Mouse (Mus musculus) neural tube, embryonic 13.5 days (tissue): Measurements from ENCODE around the gene Tmem201. TPM values are rescaled to one million over a fixed set of nuclear protein-coding genes. Genes with fewer than 3 reads are reported as not detected.

Source experiments
- ATAC-seq: fragments of 200-750 bp; cut with Nextera tagmentation; 2 replicates; pipeline ENCODE4 v1.8.0; 2017; ENCODE audit warnings: low read depth, mild to moderate bottlenecking, moderate TSS enrichment, moderate library complexity
- H3K27ac ChIP-seq: fragments of 300-500 bp; sonication (generic); replicated peaks from 2 replicates; pipeline ENCODE4 v1.5.1; 2015; ENCODE audit warnings: moderate library complexity, mild to moderate bottlenecking, inconsistent platforms
- H3K27me3 ChIP-seq: fragments of 300-500 bp; sonication (generic); 2 replicates; pipeline ENCODE4 v1.6.1; 2015; ENCODE audit warnings: mild to moderate bottlenecking, inconsistent platforms
- H3K36me3 ChIP-seq: fragments of 300-500 bp; sonication (generic); 2 replicates; pipeline ENCODE4 v1.6.1; 2015; ENCODE audit warnings: mild to moderate bottlenecking, inconsistent platforms
- H3K4me1 ChIP-seq: fragments of 300-500 bp; sonication (generic); replicated peaks from 2 replicates; pipeline ENCODE4 v1.6.1; 2015; ENCODE audit warnings: inconsistent platforms
- H3K4me2 ChIP-seq: fragments of 300-500 bp; sonication (generic); 2 replicates; pipeline ENCODE4 v1.6.1; 2015; ENCODE audit warnings: inconsistent platforms, mild to moderate bottlenecking, moderate library complexity
- H3K4me3 ChIP-seq: fragments of 300-500 bp; sonication (generic); 2 replicates; pipeline ENCODE4 v1.5.1; 2015; ENCODE audit warnings: mild to moderate bottlenecking, inconsistent platforms
- H3K9ac ChIP-seq: fragments of 300-500 bp; sonication (generic); 2 replicates; pipeline ENCODE4 v1.6.1; 2015; ENCODE audit warnings: moderate library complexity, mild to moderate bottlenecking, inconsistent platforms
- H3K9me3 ChIP-seq: fragments of 300-500 bp; sonication (generic); 2 replicates; pipeline ENCODE4 v1.6.1; 2016; ENCODE audit warnings: inconsistent platforms
- WGBS: fragments of 180-500 bp; shearing (Covaris S2); methylation state at CpG from one replicate; pipeline ENCODE4 v1.1.7; 2015; 5-methylcytosine and 5-hydroxymethylcytosine counted together
- polyA plus RNA-seq: library from polyadenylated mRNA; unstranded; fragments of >200 nt; fragmentation: Nextera tagmentation; extraction: Ambion mirVana; gene quantifications from 2 replicates; pipeline ENCODE4 v1.2.1, GENCODE M21; 2015

Gene Tmem201
- polyA plus RNA-seq, 1 experiment from 2014 or later, result 41.4 TPM

DNA sequence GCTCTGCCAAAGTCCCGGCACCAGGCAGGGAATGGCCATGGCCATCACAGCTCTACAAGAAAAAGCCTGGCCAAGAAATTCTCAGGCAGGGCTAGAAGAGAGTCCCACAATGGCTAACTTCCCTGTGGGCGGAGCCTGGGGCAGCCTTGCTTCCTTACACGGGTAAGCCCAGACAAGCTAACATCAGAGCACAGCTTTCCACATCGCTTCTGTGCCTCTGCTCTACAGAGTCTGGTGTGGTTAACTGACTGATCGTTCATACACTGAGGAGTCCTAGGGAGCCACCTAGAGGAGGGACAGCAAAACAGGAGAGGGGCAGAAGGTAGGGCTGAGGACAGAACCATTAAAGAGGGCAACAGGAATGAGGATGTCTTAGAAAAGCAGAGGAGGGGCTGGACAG lies 27.3 kb downstream of the Tmem201 start:
- no peak overlapping the region for H3K4me3 ChIP-seq
- peaks cover 9% of the 10 kb centered on the region for H3K36me3 ChIP-seq
- no peak overlapping the region for H3K9ac ChIP-seq
- no peak overlapping the region for H3K4me2 ChIP-seq
- no peak overlapping the region for H3K27ac ChIP-seq
- peak; percentile 61 for ATAC-seq
- WGBS, result 21% methylated on average over 5 of the region's 5 CpGs
- H3K27me3 ChIP-seq, result no peaks in the 10 kb centered on the region
- no peaks in the 10 kb centered on the region for H3K9me3 ChIP-seq
- H3K4me1 ChIP-seq, result peaks cover 6% of the 10 kb centered on the region; the same call in 1 of the 2 replicates

DNA sequence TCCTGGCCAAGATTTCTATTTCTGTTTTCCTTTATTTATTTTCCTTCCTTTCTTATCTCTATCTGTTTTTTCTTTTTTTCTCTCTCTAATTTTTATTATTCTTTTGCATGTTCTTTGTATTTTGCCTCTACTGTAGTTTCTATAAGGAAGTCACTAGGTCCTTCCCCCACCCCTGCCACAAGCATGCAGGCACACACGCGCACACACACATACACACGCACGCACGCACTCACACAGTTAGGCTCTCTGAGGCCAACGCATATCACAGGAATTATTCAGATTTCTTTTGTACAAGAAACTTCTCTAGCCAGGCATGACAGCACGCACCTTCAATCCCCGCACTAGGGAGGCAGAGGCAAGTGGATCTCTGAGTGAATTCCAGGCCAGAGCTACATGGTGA lies 31.9 kb downstream of the Tmem201 start:
- 90% methylated on average over 8 of the region's 8 CpGs for WGBS
- no peak overlapping the region for H3K27ac ChIP-seq
- H3K4me2 ChIP-seq, result no peak overlapping the region
- H3K4me3 ChIP-seq, result no peak overlapping the region
- ATAC-seq, result no peak
- no peaks in the 10 kb centered on the region for H3K36me3 ChIP-seq
- H3K4me1 ChIP-seq, result no peaks in the 10 kb centered on the region
- H3K9me3 ChIP-seq, result no peaks in the 10 kb centered on the region
- H3K27me3 ChIP-seq, result no peaks in the 10 kb centered on the region
- no peak overlapping the region for H3K9ac ChIP-seq

DNA sequence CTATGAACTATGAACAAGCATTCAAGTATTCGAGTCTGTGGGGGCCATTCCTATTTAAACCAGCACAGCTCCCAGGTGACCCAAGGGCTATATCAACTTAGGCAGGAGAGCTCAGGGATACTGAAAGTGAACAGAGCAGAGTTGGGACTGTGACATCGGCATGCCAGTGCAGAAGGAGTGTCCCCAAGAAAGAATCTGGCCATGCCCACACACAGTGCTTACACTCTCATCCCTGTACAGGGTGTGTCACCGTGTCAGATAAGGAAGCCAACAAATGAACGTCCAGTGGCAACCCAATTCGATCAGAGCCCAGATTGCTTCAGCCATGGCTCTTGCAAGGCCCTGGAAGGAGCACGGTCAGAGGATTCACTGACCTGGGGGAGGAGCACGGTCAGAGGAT lies 32.5 kb downstream of the Tmem201 start:
- Histone ChIP-seq H3K27me3 (peaks cover 3% of the 10 kb centered on the region; the same call in 1 of the 2 replicates), H3K9me3 (no peaks in the 10 kb centered on the region), H3K4me1 (no peaks in the 10 kb centered on the region), H3K27ac (no peak overlapping the region), H3K36me3 (no peaks in the 10 kb centered on the region), H3K4me3 (no peak overlapping the region), H3K9ac (no peak overlapping the region), H3K4me2 (no peak overlapping the region)
- WGBS, result 74% methylated on average over 7 of the region's 7 CpGs
- no peak for ATAC-seq

DNA sequence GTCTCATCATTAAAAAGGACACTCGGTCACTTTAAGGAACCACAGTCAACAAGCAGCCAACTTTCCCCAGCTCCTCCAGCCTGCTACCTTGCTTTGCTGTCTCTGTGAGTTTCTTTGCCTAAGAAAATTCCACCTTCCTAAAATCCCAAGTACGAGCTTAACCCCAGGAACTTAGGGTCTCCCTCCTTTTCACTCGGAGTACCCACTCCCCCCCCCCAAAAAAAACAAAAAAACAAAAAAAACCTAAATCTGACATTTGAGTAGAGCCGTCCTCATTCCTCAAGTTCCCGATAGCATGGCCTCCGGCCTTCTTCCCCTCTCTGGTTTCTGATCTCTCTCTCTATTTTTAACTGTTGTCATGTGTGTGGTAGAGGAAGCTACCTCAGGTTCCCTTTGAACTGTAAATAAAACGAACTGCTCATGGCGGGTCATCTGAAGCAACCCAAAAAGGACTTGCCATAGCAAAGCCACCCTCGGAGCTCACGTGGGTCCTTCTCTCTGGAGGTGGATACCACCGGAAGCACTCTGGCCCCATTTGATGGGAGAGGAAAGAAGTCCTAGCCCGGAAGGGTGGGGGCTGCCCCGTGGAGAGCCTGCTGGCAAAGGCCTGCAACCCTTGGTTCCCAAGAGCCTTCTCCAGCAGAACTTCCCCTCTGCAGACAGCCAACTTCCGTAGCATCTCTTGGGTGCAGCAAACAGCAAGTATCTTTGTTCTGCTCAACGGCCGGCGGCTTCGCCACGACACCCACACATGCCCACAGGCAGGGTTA lies 35.4 kb downstream of the Tmem201 start, which contains the start of gene Pik3cd:
Gene Pik3cd, minus strand, starts transcription at position 362 of the 770 bp plus-strand sequence.
- WGBS, result 76% methylated on average over 19 of the region's 19 CpGs
- Histone ChIP-seq H3K27ac (no peak within 1 kb of the TSS), H3K9me3 (no peaks in the 10 kb centered on the region), H3K36me3 (no peaks in the 10 kb centered on the region), H3K4me3 (no peak within 1 kb of the TSS), H3K4me1 (peaks cover 9% of the 10 kb centered on the region), H3K9ac (no peak within 1 kb of the TSS), H3K4me2 (no peak within 1 kb of the TSS), H3K27me3 (peaks cover 25% of the 10 kb centered on the region; the same call in 1 of the 2 replicates)
- ATAC-seq, result no peak

DNA sequence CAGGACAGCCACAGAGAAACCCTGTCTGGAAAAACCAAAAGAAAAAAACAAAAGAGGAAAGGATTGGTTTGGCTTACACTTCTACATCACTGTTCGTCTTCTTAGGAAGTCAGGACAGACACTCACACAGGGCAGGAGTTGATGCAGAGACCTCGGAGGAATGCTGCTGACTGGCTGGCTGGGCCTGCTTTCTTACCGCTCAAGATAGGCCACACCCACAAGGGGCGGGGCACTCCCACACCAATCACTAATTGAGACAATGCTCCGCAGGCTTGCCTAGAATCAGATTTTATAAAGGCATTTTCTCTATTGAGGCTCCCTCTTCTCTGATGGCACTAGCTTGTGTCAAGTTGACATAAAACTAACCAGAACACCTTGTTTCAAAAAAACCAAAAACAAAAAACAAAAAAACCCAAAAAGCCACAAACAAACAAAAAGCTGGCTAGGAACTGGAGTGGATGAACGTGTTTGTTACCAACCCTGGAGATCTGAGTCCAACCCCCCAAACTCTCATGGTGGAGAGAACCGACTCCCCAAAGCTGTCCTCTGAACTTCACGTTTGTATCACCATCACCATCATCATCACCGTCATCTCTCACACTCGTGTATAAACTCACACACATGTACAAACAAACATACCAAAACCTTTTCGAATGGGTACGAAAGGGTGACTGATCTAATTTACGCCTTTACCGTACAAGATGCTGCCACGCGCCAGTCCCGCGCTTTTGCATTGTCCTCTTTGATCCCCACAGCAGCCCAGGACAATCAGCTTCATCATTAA lies 36.2 kb downstream of the Tmem201 start:
- no peak overlapping the region for H3K4me3 ChIP-seq
- peaks cover 28% of the 10 kb centered on the region; the same call in 1 of the 2 replicates for H3K27me3 ChIP-seq
- 53% methylated on average over 18 of the region's 18 CpGs for WGBS
- ATAC-seq, result no peak
- H3K4me2 ChIP-seq, result no peak overlapping the region
- H3K9me3 ChIP-seq, result no peaks in the 10 kb centered on the region
- no peak overlapping the region for H3K27ac ChIP-seq
- no peaks in the 10 kb centered on the region for H3K36me3 ChIP-seq
- H3K4me1 ChIP-seq, result peaks cover 11% of the 10 kb centered on the region
- H3K9ac ChIP-seq, result no peak overlapping the region

DNA sequence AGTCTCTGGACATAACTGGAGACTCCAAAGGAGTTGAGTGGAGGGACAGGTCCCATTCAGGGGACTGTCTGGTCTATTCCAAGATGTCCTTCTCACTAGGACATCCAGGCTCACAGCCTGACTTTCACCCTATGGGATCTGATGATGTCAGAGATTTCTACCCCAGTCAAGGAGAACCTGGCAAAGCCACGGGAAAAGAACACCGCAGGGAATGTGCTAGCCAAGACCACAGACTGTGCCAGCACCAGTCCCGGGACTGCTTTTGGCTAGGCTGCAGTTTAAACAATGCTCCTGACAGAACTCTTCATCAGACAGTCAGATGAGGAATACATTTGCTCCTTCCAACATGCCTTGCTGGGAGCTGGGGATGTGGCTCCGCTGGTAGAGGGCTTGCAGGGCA lies 37.9 kb downstream of the Tmem201 start:
- Histone ChIP-seq H3K9me3 (no peaks in the 10 kb centered on the region), H3K4me2 (no peak overlapping the region), H3K36me3 (no peaks in the 10 kb centered on the region), H3K9ac (no peak overlapping the region), H3K4me3 (no peak overlapping the region), H3K27me3 (peaks cover 33% of the 10 kb centered on the region; the same call in 1 of the 2 replicates), H3K27ac (no peak overlapping the region), H3K4me1 (peaks cover 19% of the 10 kb centered on the region)
- WGBS, result 73% methylated on average over 4 of the region's 4 CpGs
- no peak for ATAC-seq

DNA sequence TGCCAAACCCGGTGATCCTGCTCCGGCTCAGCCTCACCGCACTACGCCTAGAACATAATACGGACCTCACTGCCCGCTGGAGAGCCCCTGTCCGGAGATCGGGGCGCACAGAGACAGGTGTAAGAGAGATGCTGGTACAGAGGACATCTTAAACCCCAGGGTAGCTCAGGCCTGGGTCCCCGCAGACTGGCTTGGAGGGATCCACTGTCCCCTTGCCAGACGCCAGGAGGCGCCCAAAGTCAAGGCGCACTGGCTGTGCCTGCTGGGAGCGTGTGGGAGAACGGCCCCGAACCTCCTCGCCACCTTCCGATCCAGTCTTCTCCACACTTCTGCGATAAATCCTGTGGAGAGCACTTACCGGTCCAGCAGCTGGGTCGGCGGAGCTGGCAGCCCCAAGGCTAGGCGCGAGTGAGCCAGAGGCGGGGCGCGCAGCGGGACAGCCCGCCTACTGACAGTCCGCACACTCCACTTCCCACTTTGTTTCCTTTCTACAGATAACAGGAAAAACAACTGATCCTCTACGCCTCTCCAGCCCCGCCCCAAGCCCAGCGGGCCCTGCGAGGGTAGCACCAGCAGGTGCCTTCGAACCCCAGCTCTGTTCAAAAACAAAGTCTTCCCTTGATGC lies 39.5 kb downstream of the Tmem201 start:
- no peaks in the 10 kb centered on the region for H3K9me3 ChIP-seq
- peak overlapping the region; percentile 66 for H3K9ac ChIP-seq
- peak overlapping the region; percentile 71 for H3K4me2 ChIP-seq
- under 1% methylated on average over 35 of the region's 35 CpGs for WGBS
- peaks cover 33% of the 10 kb centered on the region; the same call in 1 of the 2 replicates for H3K27me3 ChIP-seq
- no peaks in the 10 kb centered on the region for H3K36me3 ChIP-seq
- peaks cover 19% of the 10 kb centered on the region for H3K4me1 ChIP-seq
- no peak overlapping the region for H3K27ac ChIP-seq
- peak; percentile 85 for ATAC-seq
- H3K4me3 ChIP-seq, result peak overlapping the region; percentile 42

DNA sequence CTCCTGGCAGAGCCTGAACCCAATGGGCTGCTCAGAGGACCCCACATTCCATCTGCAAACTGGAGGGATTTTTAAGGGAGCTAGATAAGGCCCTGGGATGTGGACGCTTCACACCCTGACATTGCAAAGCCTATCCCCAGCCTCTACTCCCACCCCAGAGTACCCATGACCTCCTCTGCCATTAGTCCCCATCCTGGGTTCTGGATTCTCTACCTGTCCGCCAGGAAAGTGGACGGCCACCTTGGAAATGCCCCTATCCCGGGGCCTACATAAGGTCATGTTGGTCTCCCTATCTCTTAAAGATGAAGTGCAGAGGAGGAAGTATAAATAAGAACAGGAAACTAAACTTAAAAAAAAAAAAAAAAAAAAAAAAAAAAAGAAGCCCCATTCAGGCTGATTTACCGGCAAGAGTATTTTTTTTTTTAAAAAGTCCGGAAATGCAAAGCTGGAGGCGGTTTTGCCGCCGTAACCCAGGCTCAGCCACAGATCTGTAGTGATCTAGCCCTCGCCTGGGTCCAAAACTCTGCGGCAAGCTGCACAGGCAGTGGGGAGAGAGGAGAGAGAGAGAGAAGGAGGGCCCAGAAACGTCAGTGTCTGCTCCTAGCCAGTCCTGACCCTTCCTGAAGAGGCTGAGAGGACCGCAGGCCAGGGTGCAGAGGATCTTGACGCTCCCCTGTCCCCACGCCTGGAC lies 40.2 kb downstream of the Tmem201 start:
- H3K9ac ChIP-seq, result peak overlapping the region; percentile 66
- no peaks in the 10 kb centered on the region for H3K36me3 ChIP-seq
- WGBS, result 28% methylated on average over 15 of the region's 15 CpGs
- no peak overlapping the region for H3K27ac ChIP-seq
- no peaks in the 10 kb centered on the region for H3K9me3 ChIP-seq
- peaks cover 33% of the 10 kb centered on the region; the same call in 1 of the 2 replicates for H3K27me3 ChIP-seq
- ATAC-seq, result peak; percentile 29; the same call in 1 of the 2 replicates
- peaks cover 19% of the 10 kb centered on the region for H3K4me1 ChIP-seq
- peak overlapping the region; percentile 42 for H3K4me3 ChIP-seq
- H3K4me2 ChIP-seq, result peak overlapping the region; percentile 71

DNA sequence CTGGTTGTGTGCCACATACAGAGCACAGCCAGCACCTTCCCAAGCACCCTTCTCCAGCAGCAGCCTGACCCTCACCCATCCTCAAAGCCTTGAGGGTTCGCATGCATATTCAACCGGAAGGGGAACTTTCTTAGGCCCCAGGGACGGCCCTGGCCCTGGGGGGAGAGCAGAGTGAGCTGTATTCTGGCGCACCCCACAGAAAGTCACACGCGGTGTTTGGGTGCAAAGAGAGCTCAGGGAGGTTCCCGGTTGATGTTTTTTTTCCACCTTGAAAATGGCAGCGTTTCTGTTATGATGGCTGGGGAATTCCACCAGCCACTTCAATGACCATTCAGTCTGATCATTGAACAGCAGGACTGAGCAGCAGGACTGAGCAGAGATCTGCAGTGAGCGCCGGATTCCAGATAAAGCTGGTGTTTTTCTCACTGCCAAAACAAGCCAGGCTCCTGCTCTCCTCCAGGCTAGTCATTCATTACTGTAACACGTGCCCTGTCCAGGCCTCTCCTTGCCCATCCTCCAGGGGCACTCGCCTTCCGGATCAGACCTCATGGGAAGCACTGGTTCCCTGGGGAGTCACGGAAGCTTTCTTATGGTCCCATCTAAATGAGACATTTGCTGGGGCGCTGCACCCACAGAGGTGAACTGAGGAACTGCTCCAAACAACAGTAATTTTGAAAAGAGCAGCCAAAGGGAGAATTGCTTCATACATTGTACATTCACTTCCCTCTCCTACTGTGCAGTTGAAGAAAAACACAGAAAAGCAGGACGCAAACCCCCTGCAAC lies 41.5 kb downstream of the Tmem201 start:
- H3K36me3 ChIP-seq, result no peaks in the 10 kb centered on the region
- WGBS, result 37% methylated on average over 16 of the region's 16 CpGs
- H3K27ac ChIP-seq, result no peak overlapping the region
- H3K4me1 ChIP-seq, result peaks cover 19% of the 10 kb centered on the region
- no peaks in the 10 kb centered on the region for H3K9me3 ChIP-seq
- H3K4me2 ChIP-seq, result peak overlapping the region; percentile 4; the same call in 1 of the 2 replicates
- 0 out of 2 replicates have a peak, but pooled peaks have one; percentile 20 for ATAC-seq
- H3K9ac ChIP-seq, result no peak overlapping the region
- no peak overlapping the region for H3K4me3 ChIP-seq
- H3K27me3 ChIP-seq, result peaks cover 33% of the 10 kb centered on the region; the same call in 1 of the 2 replicates

DNA sequence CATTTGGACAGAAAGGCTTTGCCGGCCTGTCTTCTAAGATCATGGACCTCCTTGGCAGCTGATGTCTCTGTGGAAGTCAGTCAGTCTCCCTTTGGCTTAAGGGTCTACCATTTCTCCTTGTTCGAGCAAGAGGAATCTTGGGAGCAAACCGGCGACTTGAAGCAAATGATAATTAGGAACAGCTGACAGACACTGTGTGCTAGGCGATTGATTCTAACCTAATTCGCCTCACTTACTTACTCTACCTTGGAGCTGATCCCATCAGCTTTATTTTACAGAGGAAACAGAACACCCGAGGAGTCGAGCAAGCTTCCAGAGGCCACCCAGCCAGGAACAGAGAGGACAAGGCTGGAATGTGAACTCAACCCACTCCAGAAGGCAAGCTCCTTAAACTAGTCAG lies 46.5 kb downstream of the Tmem201 start:
- Histone ChIP-seq H3K27ac (no peak overlapping the region), H3K36me3 (no peaks in the 10 kb centered on the region), H3K9me3 (no peaks in the 10 kb centered on the region), H3K4me2 (no peak overlapping the region), H3K4me1 (peaks cover 10% of the 10 kb centered on the region), H3K4me3 (no peak overlapping the region), H3K27me3 (0 out of 2 replicates have a peak, but pooled peaks cover 3% of the 10 kb centered on the region), H3K9ac (no peak overlapping the region)
- no peak for ATAC-seq
- 77% methylated on average over 8 of the region's 8 CpGs for WGBS

DNA sequence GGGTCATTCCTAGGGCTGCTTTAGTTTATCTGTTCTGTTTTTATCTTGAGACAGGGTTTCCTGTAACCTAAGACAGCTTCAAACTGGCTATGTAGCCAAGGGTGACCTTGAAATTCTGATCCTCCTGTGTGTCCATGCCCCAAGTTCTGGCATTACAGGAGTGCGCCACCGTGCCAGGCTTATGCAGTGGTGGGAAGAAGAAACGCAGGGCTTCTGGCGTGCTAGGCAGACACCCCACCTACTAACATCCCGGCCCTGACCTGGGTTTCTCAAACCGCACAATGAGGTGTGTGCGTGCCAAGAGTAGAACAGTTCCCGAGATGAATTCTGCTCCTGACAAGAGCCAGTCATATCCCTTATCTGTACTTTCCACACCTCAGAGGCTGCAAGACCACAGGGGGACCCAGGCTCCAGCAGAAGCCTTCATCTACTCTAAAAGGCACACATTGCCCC lies 47.0 kb downstream of the Tmem201 start:
- 93% methylated on average over 8 of the region's 8 CpGs for WGBS
- peaks cover 5% of the 10 kb centered on the region for H3K4me1 ChIP-seq

More for the DNA sequence above, 47.0 kb downstream of the Tmem201 start:
- H3K4me3 ChIP-seq, result no peak overlapping the region
- H3K9me3 ChIP-seq, result no peaks in the 10 kb centered on the region
- H3K27me3 ChIP-seq, result 0 out of 2 replicates have a peak, but pooled peaks cover 2% of the 10 kb centered on the region
- no peak for ATAC-seq
- H3K36me3 ChIP-seq, result no peaks in the 10 kb centered on the region
- no peak overlapping the region for H3K27ac ChIP-seq
- H3K9ac ChIP-seq, result no peak overlapping the region
- H3K4me2 ChIP-seq, result no peak overlapping the region
